Mouse (Mus musculus): ENCODE data around the gene Chaf1a. TPM values are rescaled to one million over a fixed set of nuclear protein-coding genes. Genes with fewer than 3 reads are reported as not detected.
A peak's percentile ranks its signal among the peaks of the same experiment; 100 is the strongest.

Gene Chaf1a
- 0.99 and 2.7 TPM in 2 replicates for polyA plus RNA-seq (2012; ENCODE audit: insufficient read depth, insufficient read length, missing spikeins)

GRCm38 (mm10) chr17:56040030-56040856 lies at the start of gene Chaf1a:
Gene Chaf1a, plus strand, starts transcription at chr17:56040439.
- Histone ChIP-seq H3K4me1 (ENCODE audit: control insufficient read depth, insufficient read depth, insufficient read length, low read length) (no peaks in the 10 kb centered on the region; the same call in 1 of the 2 replicates), H3K27ac (replicated peaks; ENCODE audit: low read depth, low read length) (no peak within 1 kb of the TSS), H3K4me3 (ENCODE audit: insufficient read depth, low read depth, low read length) (peak within 1 kb of the TSS; percentile 44)

DNA sequence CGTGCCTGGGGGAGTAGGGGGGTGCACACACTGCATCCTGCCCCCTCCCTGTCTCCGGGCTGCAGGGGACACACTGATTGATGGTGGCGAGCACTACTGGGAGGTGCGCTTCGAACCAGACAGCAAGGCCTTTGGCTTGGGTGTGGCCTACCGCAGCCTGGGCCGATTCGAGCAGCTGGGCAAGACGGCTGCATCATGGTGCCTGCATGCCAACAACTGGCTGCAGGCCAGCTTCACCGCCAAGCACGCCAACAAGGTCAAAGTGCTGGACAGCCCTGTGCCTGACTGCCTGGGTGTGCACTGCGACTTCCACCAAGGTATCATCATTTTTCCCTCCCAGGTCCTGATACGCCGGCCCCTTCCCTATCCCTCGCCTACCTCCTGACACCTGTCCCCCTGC lies 44.2 kb upstream of the Chaf1a start:
- Histone ChIP-seq H3K27ac (replicated peaks; ENCODE audit: low read depth, low read length) (no peak overlapping the region), H3K4me3 (ENCODE audit: insufficient read depth, low read depth, low read length) (no peak overlapping the region), H3K4me1 (ENCODE audit: control insufficient read depth, insufficient read depth, insufficient read length, low read length) (no peaks in the 10 kb centered on the region; the same call in 1 of the 2 replicates)

- H3K4me3 ChIP-seq (ENCODE audit: insufficient read depth, low read depth, low read length): no peak overlapping the region
- no peaks in the 10 kb centered on the region; the same call in 1 of the 2 replicates for H3K4me1 ChIP-seq (ENCODE audit: control insufficient read depth, insufficient read depth, insufficient read length, low read length)
- no peak overlapping the region for H3K27ac ChIP-seq (replicated peaks; ENCODE audit: low read depth, low read length)
Measured at GRCm38 (mm10) chr17:55999794-56000499, 40.3 kb upstream of the Chaf1a start.

GRCm38 (mm10) chr17:56003000-56003399 lies 37.2 kb upstream of the Chaf1a start:
- Histone ChIP-seq H3K27ac (replicated peaks; ENCODE audit: low read depth, low read length) (no peak overlapping the region), H3K4me1 (ENCODE audit: control insufficient read depth, insufficient read depth, insufficient read length, low read length) (no peaks in the 10 kb centered on the region), H3K4me3 (ENCODE audit: insufficient read depth, low read depth, low read length) (no peak overlapping the region)

DNA sequence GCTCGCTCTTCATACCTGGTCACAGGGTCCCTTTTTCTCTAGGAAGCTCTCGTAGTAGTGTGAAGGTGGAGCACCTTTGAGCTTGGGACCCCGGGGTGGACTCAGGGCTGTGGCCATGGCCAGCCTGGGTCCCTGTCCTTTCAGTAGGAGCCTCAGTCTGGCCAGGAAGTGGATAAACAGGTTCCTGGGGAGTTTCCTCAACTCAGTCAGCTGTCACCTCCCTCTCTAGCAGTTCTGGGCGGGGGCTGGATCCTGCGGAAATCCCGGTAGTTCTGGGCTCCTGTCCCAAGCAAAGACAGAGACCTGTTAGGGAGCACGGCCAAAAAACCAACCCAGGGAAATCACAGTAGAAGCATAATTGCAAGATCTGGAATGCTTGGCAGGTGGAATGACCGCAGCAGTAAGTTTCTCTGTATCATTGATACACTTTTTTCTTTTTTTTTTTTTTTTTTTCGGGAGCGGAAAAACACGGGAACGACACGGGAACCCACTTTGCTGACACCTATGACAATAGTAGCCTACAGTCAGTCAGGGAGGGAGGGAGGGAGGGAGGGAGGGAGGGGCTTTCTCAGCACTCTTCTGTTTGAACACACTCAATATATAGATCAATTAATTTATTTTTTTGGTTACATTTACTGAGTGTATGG lies 34.7 kb upstream of the Chaf1a start, which contains the start of the genes Stap2 and Mpnd:
Stap2 (minus strand) TSS at position 170 of the 647 bp plus-strand sequence.
Mpnd (plus strand) TSS at position 297 of the 647 bp plus-strand sequence.
- Histone ChIP-seq H3K27ac (replicated peaks; ENCODE audit: low read depth, low read length) (peak within 1 kb of the TSS; percentile 86), H3K4me1 (ENCODE audit: control insufficient read depth, insufficient read depth, insufficient read length, low read length) (0 out of 2 replicates have a peak, but pooled peaks cover 3% of the 10 kb centered on the region)

DNA sequence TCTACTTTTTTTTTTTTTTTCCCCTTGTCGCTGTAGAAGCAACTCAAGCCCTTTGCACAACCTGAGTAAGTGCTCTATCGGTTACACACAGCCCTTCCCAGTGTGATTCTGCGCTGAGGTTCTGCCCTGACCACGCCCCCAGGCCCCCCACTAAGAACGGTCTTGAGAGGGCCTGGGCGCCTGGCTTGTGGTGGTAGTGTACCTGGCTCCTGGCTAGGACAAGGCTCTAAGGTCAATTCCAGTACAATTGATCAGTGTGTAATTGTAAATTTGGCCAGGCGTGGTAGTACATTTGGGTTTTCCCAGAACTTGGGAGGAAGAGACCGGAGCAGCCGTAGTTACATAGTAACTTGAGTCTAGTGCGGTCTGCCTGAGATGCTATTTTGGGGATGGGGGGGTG lies 33.3 kb upstream of the Chaf1a start:
- Histone ChIP-seq H3K4me3 (ENCODE audit: insufficient read depth, low read depth, low read length) (no peak overlapping the region), H3K4me1 (ENCODE audit: control insufficient read depth, insufficient read depth, insufficient read length, low read length) (0 out of 2 replicates have a peak, but pooled peaks cover 3% of the 10 kb centered on the region), H3K27ac (replicated peaks; ENCODE audit: low read depth, low read length) (no peak overlapping the region)

More for the DNA sequence above, 34.7 kb upstream of the Chaf1a start, which contains the start of the genes Stap2 and Mpnd:
- H3K4me3 ChIP-seq (ENCODE audit: insufficient read depth, low read depth, low read length): peak within 1 kb of the TSS; percentile 74

DNA sequence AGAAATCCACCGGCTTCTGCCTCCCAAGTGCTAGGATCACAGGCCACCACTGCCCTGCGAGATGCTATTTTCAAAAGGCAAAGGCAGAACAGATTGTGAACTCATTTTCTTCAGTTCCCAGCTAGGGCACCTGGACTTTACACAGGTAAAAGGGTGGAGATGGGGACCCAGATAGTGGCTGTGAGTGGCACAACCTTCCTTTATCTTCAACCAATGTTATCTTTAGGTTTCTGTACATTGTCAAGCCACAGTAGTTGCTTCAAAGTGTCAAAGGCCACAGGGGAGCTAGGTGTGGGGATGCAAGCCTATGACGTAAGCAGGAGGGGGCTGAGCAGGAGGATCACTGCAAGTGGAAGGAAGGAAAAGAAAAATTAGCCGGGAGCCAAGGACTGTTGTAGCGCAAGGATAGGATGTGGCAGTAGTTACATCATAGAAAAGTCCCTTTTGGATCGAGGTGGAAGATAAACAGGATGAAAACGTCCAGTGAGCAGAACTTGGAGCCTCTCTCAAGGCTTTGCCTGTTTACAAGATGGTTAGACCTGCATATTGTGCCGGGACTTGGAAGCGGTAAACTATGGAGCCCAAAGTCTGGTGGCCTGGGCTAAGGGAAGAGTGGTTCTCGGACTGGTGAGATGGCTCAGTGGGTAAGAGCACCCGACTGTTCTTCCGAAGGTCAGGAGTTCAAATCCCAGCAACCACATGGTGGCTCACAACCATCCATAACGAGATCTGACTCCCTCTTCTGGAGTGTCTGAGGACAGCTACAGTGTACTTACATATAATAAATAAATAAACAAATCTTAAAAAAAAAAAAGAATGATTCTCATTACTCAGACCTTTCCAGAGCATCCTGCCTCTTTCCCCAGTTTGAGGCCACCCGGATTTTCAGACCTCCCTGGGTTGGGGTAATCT lies 32.5 kb upstream of the Chaf1a start:
- Histone ChIP-seq H3K4me3 (ENCODE audit: insufficient read depth, low read depth, low read length) (0 out of 2 replicates have a peak overlapping the region, but pooled peaks have one; percentile 6), H3K4me1 (ENCODE audit: control insufficient read depth, insufficient read depth, insufficient read length, low read length) (0 out of 2 replicates have a peak, but pooled peaks cover 3% of the 10 kb centered on the region), H3K27ac (replicated peaks; ENCODE audit: low read depth, low read length) (peak overlapping the region; percentile 7)

GRCm38 (mm10) chr17:56008356-56009087 lies 31.7 kb upstream of the Chaf1a start:
- H3K4me3 ChIP-seq (ENCODE audit: insufficient read depth, low read depth, low read length): peak overlapping the region; percentile 83
- peak overlapping the region; percentile 15 for H3K27ac ChIP-seq (replicated peaks; ENCODE audit: low read depth, low read length)

GRCm38 (mm10) chr17:56009088-56009961 lies 30.9 kb upstream of the Chaf1a start:
- H3K4me3 ChIP-seq (ENCODE audit: insufficient read depth, low read depth, low read length): peak overlapping the region; percentile 83
- no peak overlapping the region for H3K27ac ChIP-seq (replicated peaks; ENCODE audit: low read depth, low read length)
- 0 out of 2 replicates have a peak, but pooled peaks cover 3% of the 10 kb centered on the region for H3K4me1 ChIP-seq (ENCODE audit: control insufficient read depth, insufficient read depth, insufficient read length, low read length)

More at GRCm38 (mm10) chr17:56008356-56009087, 31.7 kb upstream of the Chaf1a start:
- H3K4me1 ChIP-seq (ENCODE audit: control insufficient read depth, insufficient read depth, insufficient read length, low read length): 0 out of 2 replicates have a peak, but pooled peaks cover 3% of the 10 kb centered on the region

- 0 out of 2 replicates have a peak, but pooled peaks cover 3% of the 10 kb centered on the region for H3K4me1 ChIP-seq (ENCODE audit: control insufficient read depth, insufficient read depth, insufficient read length, low read length)
- no peak overlapping the region for H3K27ac ChIP-seq (replicated peaks; ENCODE audit: low read depth, low read length)
- peak overlapping the region; percentile 83 for H3K4me3 ChIP-seq (ENCODE audit: insufficient read depth, low read depth, low read length)
Measured at GRCm38 (mm10) chr17:56009962-56010240, 30.3 kb upstream of the Chaf1a start.

GRCm38 (mm10) chr17:56010255-56010654 lies 30.0 kb upstream of the Chaf1a start:
- 0 out of 2 replicates have a peak, but pooled peaks cover 3% of the 10 kb centered on the region for H3K4me1 ChIP-seq (ENCODE audit: control insufficient read depth, insufficient read depth, insufficient read length, low read length)
- no peak overlapping the region for H3K27ac ChIP-seq (replicated peaks; ENCODE audit: low read depth, low read length)
- H3K4me3 ChIP-seq (ENCODE audit: insufficient read depth, low read depth, low read length): peak overlapping the region; percentile 83; the same call in 1 of the 2 replicates

DNA sequence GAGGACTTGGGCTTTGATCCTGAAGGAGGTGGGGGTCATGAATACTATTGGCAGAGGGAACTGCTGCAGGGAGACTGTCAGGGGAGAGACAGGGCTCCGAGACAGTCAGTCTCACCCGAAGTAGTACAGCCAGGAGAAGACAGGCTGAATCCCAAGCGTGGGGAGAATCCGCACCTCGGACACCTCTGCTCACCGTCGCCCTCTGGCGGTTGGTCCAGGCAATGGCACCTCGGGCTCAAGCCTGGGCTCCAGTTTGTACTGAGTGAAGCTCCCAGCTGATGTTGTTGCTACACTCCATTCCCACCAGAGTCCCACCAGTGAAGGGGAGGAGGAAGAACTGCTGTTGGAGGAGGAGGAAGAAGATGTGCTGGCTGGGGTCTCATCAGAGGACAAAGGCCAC lies 29.6 kb upstream of the Chaf1a start:
- H3K4me3 ChIP-seq (ENCODE audit: insufficient read depth, low read depth, low read length): no peak overlapping the region; the same call in 1 of the 2 replicates
- H3K27ac ChIP-seq (replicated peaks; ENCODE audit: low read depth, low read length): no peak overlapping the region

More for the DNA sequence above, 29.6 kb upstream of the Chaf1a start:
- H3K4me1 ChIP-seq (ENCODE audit: control insufficient read depth, insufficient read depth, insufficient read length, low read length): 0 out of 2 replicates have a peak, but pooled peaks cover 3% of the 10 kb centered on the region
